Mouse (Mus musculus): ENCODE measurements around the gene Cacng1. TPM values are rescaled to one million over a fixed set of nuclear protein-coding genes. Genes with fewer than 3 reads are reported as not detected.

Gene Cacng1
- polyA plus RNA-seq, 1 experiment, result 3.1 TPM

GRCm38 (mm10) chr11:107728073-107728863, 11.9 kb upstream of the Cacng1 start:
- H3K27ac ChIP-seq (replicated peaks; ENCODE audit: low read depth, low read length), result no peak overlapping the region
- peaks cover 16% of the 10 kb centered on the region for H3K4me1 ChIP-seq (ENCODE audit: control insufficient read depth, insufficient read depth, insufficient read length, low read length)
- no peak overlapping the region for H3K4me3 ChIP-seq (ENCODE audit: insufficient read depth, low read depth, low read length)

GRCm38 (mm10) chr11:107724603-107725002, 8.3 kb upstream of the Cacng1 start:
- Histone ChIP-seq H3K27ac (replicated peaks; ENCODE audit: low read depth, low read length) (no peak overlapping the region), H3K4me1 (ENCODE audit: control insufficient read depth, insufficient read depth, insufficient read length, low read length) (peaks cover 4% of the 10 kb centered on the region; the same call in 1 of the 2 replicates), H3K4me3 (ENCODE audit: insufficient read depth, low read depth, low read length) (no peak overlapping the region)

GRCm38 (mm10) chr11:107721057-107721456, 4.7 kb upstream of the Cacng1 start:
- H3K4me1 ChIP-seq (ENCODE audit: control insufficient read depth, insufficient read depth, insufficient read length, low read length), result no peaks in the 10 kb centered on the region
- no peak overlapping the region for H3K27ac ChIP-seq (replicated peaks; ENCODE audit: low read depth, low read length)
- no peak overlapping the region for H3K4me3 ChIP-seq (ENCODE audit: insufficient read depth, low read depth, low read length)

GRCm38 (mm10) chr11:107720264-107721021, 4.1 kb upstream of the Cacng1 start:
- H3K4me1 ChIP-seq (ENCODE audit: control insufficient read depth, insufficient read depth, insufficient read length, low read length), result no peaks in the 10 kb centered on the region
- no peak overlapping the region for H3K27ac ChIP-seq (replicated peaks; ENCODE audit: low read depth, low read length)
- no peak overlapping the region for H3K4me3 ChIP-seq (ENCODE audit: insufficient read depth, low read depth, low read length)

GRCm38 (mm10) chr11:107714368-107714767, 2.0 kb downstream of the Cacng1 start:
- H3K27ac ChIP-seq (replicated peaks; ENCODE audit: low read depth, low read length), result no peak overlapping the region
- H3K4me3 ChIP-seq (ENCODE audit: insufficient read depth, low read depth, low read length), result no peak overlapping the region
- no peaks in the 10 kb centered on the region for H3K4me1 ChIP-seq (ENCODE audit: control insufficient read depth, insufficient read depth, insufficient read length, low read length)

- Histone ChIP-seq H3K4me1 (ENCODE audit: control insufficient read depth, insufficient read depth, insufficient read length, low read length) (no peaks in the 10 kb centered on the region), H3K4me3 (ENCODE audit: insufficient read depth, low read depth, low read length) (no peak overlapping the region), H3K27ac (replicated peaks; ENCODE audit: low read depth, low read length) (no peak overlapping the region)
Measured at GRCm38 (mm10) chr11:107710379-107710778, 5.9 kb downstream of the Cacng1 start.

GRCm38 (mm10) chr11:107707897-107708610, 8.3 kb downstream of the Cacng1 start:
- Histone ChIP-seq H3K4me3 (ENCODE audit: insufficient read depth, low read depth, low read length) (no peak overlapping the region), H3K4me1 (ENCODE audit: control insufficient read depth, insufficient read depth, insufficient read length, low read length) (peaks cover 3% of the 10 kb centered on the region; the same call in 1 of the 2 replicates), H3K27ac (replicated peaks; ENCODE audit: low read depth, low read length) (no peak overlapping the region)

- Histone ChIP-seq H3K4me1 (ENCODE audit: control insufficient read depth, insufficient read depth, insufficient read length, low read length) (peaks cover 3% of the 10 kb centered on the region; the same call in 1 of the 2 replicates), H3K4me3 (ENCODE audit: insufficient read depth, low read depth, low read length) (no peak overlapping the region), H3K27ac (replicated peaks; ENCODE audit: low read depth, low read length) (no peak overlapping the region)
Measured at GRCm38 (mm10) chr11:107705476-107706074, 10.7 kb downstream of the Cacng1 start.

- H3K4me1 ChIP-seq (ENCODE audit: control insufficient read depth, insufficient read depth, insufficient read length, low read length), result peaks cover 3% of the 10 kb centered on the region; the same call in 1 of the 2 replicates
- H3K27ac ChIP-seq (replicated peaks; ENCODE audit: low read depth, low read length), result no peak overlapping the region
- H3K4me3 ChIP-seq (ENCODE audit: insufficient read depth, low read depth, low read length), result no peak overlapping the region
Measured at GRCm38 (mm10) chr11:107705060-107705459, 11.3 kb downstream of the Cacng1 start.

GRCm38 (mm10) chr11:107703272-107704134, 12.8 kb downstream of the Cacng1 start:
- peaks cover 3% of the 10 kb centered on the region; the same call in 1 of the 2 replicates for H3K4me1 ChIP-seq (ENCODE audit: control insufficient read depth, insufficient read depth, insufficient read length, low read length)
- peak overlapping the region; percentile 72 for H3K27ac ChIP-seq (replicated peaks; ENCODE audit: low read depth, low read length)
- H3K4me3 ChIP-seq (ENCODE audit: insufficient read depth, low read depth, low read length), result peak overlapping the region; percentile 36

GRCm38 (mm10) chr11:107699967-107700366, 16.4 kb downstream of the Cacng1 start:
- peaks cover 3% of the 10 kb centered on the region; the same call in 1 of the 2 replicates for H3K4me1 ChIP-seq (ENCODE audit: control insufficient read depth, insufficient read depth, insufficient read length, low read length)
- H3K27ac ChIP-seq (replicated peaks; ENCODE audit: low read depth, low read length), result no peak overlapping the region
- H3K4me3 ChIP-seq (ENCODE audit: insufficient read depth, low read depth, low read length), result no peak overlapping the region

- Histone ChIP-seq H3K27ac (replicated peaks; ENCODE audit: low read depth, low read length) (no peak overlapping the region), H3K4me1 (ENCODE audit: control insufficient read depth, insufficient read depth, insufficient read length, low read length) (no peaks in the 10 kb centered on the region), H3K4me3 (ENCODE audit: insufficient read depth, low read depth, low read length) (no peak overlapping the region)
Measured at GRCm38 (mm10) chr11:107693338-107693737, 23.0 kb downstream of the Cacng1 start.

GRCm38 (mm10) chr11:107691569-107691968, 24.8 kb downstream of the Cacng1 start:
- Histone ChIP-seq H3K4me1 (ENCODE audit: control insufficient read depth, insufficient read depth, insufficient read length, low read length) (no peaks in the 10 kb centered on the region), H3K27ac (replicated peaks; ENCODE audit: low read depth, low read length) (no peak overlapping the region), H3K4me3 (ENCODE audit: insufficient read depth, low read depth, low read length) (no peak overlapping the region)

GRCm38 (mm10) chr11:107688480-107688879, 27.8 kb downstream of the Cacng1 start:
- Histone ChIP-seq H3K4me1 (ENCODE audit: control insufficient read depth, insufficient read depth, insufficient read length, low read length) (no peaks in the 10 kb centered on the region), H3K27ac (replicated peaks; ENCODE audit: low read depth, low read length) (no peak overlapping the region), H3K4me3 (ENCODE audit: insufficient read depth, low read depth, low read length) (no peak overlapping the region)

Data from brown adipose tissue, adult 24 weeks (tissue).